Mouse (Mus musculus) midbrain, embryonic 11.5 days (tissue): ENCODE data around the gene Hyls1. TPM values are rescaled to one million over a fixed set of nuclear protein-coding genes. Genes with fewer than 3 reads are reported as not detected.

ENCODE experiments used
- ATAC-seq: fragments of 200-750 bp; cut with Nextera tagmentation; 2 replicates; pipeline ENCODE4 v1.8.0; 2017; ENCODE audit warnings: moderate TSS enrichment, moderate library complexity; ENCODE audit not compliant: low FRiP score
- DNase-seq: peaks from one replicate; pipeline ENCODE4 v3.0.0; 2015; ENCODE audit warnings: low spot score; ENCODE audit errors: missing footprints
- H3K27ac ChIP-seq: fragments of 300-500 bp; sonication (generic); 2 replicates; pipeline ENCODE4 v1.5.1; 2014; ENCODE audit warnings: low read depth, low read length
- H3K27me3 ChIP-seq: fragments of 300-500 bp; sonication (generic); 2 replicates; pipeline ENCODE4 v1.6.1; 2014; ENCODE audit warnings: mild to moderate bottlenecking, low read length, moderate library complexity, mixed read lengths; ENCODE audit not compliant: control insufficient read depth, insufficient read depth
- H3K36me3 ChIP-seq: fragments of 300-500 bp; sonication (generic); 2 replicates; pipeline ENCODE4 v1.6.1; 2014; ENCODE audit warnings: mild to moderate bottlenecking, low read length, moderate library complexity, mixed read lengths; ENCODE audit not compliant: control insufficient read depth, insufficient read depth
- H3K4me1 ChIP-seq: fragments of 300-500 bp; sonication (generic); 2 replicates; pipeline ENCODE4 v1.6.1; 2014; ENCODE audit warnings: low read length; ENCODE audit not compliant: control insufficient read depth, insufficient read depth
- H3K4me2 ChIP-seq: fragments of 300-500 bp; sonication (generic); 2 replicates; pipeline ENCODE4 v1.6.1; 2014; ENCODE audit warnings: mild to moderate bottlenecking, moderate library complexity
- H3K4me3 ChIP-seq: fragments of 300-500 bp; sonication (generic); 2 replicates; pipeline ENCODE4 v1.5.1; 2014; ENCODE audit warnings: low read depth, low read length
- H3K9ac ChIP-seq: fragments of 300-500 bp; sonication (generic); 2 replicates; pipeline ENCODE4 v1.6.1; 2014; ENCODE audit warnings: low read length
- H3K9me3 ChIP-seq: fragments of 300-500 bp; sonication (generic); 2 replicates; pipeline ENCODE4 v1.6.1; 2016; ENCODE audit warnings: low read length; ENCODE audit not compliant: control insufficient read depth
- WGBS: fragments of 180-500 bp; shearing (Covaris S2); extraction: QIAGEN DNeasy Blood & Tissue Kit; methylation state at CpG from one replicate; pipeline ENCODE4 v1.1.7; 2014; 5-methylcytosine and 5-hydroxymethylcytosine counted together
- polyA plus RNA-seq: library from polyadenylated mRNA; unstranded; fragments of >200 nt; fragmentation: Nextera tagmentation; extraction: Ambion mirVana; gene quantifications from 2 replicates; pipeline ENCODE4 v1.2.1, GENCODE M21; 2014

The Hyls1 gene
- polyA plus RNA-seq, 1 experiment from 2014 or later, result 32.6 TPM

DNA sequence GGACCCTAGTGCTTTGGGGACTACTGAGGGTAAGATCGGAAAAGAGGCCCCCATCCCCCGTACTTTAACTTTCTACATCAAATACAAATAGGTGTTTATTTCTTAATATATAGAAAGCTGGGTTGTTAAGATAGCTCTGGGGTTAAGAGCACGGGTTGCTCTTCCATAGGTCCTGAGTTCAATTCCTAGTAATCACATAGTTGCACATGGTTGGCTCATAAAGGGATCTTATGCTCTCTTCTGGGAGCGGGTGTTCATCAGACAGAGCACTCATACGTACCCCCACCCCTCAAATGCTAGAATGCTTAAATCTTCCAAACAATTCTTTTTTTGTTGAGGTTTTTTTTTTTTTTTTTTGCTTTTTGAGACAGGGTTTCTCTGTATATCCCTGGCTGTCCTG, 465 bp upstream of the Hyls1 start:
- Histone ChIP-seq H3K27me3 (peaks cover 6% of the 10 kb centered on the region; the same call in 1 of the 2 replicates), H3K4me3 (peak overlapping the region; percentile 77), H3K36me3 (no peaks in the 10 kb centered on the region), H3K4me1 (peaks cover 9% of the 10 kb centered on the region), H3K9ac (peak overlapping the region; percentile 82), H3K9me3 (no peaks in the 10 kb centered on the region), H3K27ac (no peak overlapping the region; the same call in 1 of the 2 replicates), H3K4me2 (peak overlapping the region; percentile 47)
- 8% methylated on average over 5 of the region's 5 CpGs for WGBS
- ATAC-seq, result peak; percentile 26
- DNase-seq, result peak; percentile 73

DNA sequence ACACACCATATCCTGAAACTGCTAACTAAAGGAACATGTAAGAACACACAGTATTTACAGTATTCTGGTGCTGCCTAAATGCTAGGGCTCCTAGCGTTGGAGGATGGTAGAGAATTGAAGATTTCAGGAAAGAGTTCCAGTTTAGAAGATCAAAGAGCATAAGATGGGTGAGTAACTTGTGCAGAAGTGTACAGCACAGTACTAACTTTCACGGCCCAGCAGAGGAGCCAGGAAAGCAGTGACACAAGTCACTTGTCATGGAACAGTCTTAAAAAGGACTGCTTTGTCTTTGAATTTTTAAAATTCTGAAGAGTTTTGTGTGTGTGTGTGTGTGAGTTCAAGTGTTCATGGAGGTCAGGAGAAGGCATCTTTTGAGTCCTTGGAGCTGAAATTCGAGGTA, 2.2 kb downstream of the Hyls1 start:
- no peak overlapping the region for H3K4me3 ChIP-seq
- peaks cover 6% of the 10 kb centered on the region; the same call in 1 of the 2 replicates for H3K36me3 ChIP-seq
- DNase-seq, result peak; percentile 61

DNA sequence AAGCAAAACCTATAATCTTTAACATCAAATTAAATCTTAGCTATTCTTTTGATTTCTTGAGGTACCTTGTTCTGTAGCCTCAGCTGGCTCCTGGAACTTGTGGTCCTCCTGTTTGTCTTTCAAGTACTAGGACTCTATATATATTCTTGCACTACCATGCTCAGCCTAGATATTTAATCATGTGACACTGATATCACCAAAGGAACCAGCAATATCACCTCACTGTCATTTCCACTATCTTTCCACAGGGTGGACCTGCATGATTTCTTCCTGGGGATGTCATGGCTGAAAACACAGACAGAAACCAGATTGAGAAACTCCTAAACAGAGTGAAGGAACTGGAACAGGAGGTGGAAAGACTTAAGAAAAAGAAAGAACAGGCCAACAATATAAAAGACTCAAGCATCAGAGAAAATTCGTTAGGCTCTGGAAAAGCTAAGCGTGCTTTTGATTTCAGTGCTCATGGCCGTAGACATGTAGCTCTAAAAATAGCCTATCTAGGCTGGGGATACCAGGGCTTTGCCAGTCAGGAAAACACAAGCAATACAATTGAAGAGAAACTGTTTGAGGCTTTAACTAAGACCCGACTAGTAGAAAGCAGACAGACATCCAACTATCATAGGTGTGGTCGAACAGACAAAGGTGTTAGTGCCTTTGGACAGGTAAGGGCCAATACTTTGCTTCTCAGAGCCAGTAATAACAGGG, 5.5 kb downstream of the Hyls1 start:
- Histone ChIP-seq H3K4me2 (no peak overlapping the region), H3K9ac (no peak overlapping the region), H3K27ac (no peak overlapping the region), H3K36me3 (peaks cover 14% of the 10 kb centered on the region; the same call in 1 of the 2 replicates), H3K4me3 (no peak overlapping the region), H3K27me3 (no peaks in the 10 kb centered on the region), H3K9me3 (no peaks in the 10 kb centered on the region), H3K4me1 (peaks cover 8% of the 10 kb centered on the region)
- no peak for DNase-seq
- 92% methylated on average over 5 of the region's 5 CpGs for WGBS
- ATAC-seq, result no peak

More for the DNA sequence above, 2.2 kb downstream of the Hyls1 start:
- 87% methylated on average over 3 of the region's 3 CpGs for WGBS
- ATAC-seq, result no peak
- Histone ChIP-seq H3K9me3 (no peaks in the 10 kb centered on the region), H3K4me2 (no peak overlapping the region), H3K27me3 (no peaks in the 10 kb centered on the region), H3K27ac (no peak overlapping the region), H3K9ac (no peak overlapping the region), H3K4me1 (peaks cover 9% of the 10 kb centered on the region)

DNA sequence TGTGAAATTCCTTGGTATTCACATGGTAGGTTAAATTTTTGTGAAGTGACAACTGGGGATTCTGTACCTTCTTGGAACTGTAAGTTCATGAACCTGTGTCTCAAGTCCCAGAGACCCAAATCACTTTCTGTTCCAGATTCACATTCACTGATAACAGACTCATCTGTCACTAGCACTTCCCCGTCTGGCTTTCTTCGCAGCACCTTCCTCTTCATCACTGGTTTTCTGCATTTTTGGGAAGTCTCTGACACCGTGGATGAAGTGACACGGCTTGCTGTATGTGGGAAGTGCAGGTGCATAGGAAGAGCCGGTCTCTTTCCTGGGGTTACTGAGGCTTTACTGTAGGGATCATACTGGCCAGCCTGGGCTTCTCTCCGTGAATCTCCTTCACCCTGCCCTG, 8.6 kb downstream of the Hyls1 start:
- Histone ChIP-seq H3K4me2 (no peak overlapping the region), H3K27ac (no peak overlapping the region), H3K9me3 (no peaks in the 10 kb centered on the region), H3K9ac (no peak overlapping the region), H3K27me3 (peaks cover 6% of the 10 kb centered on the region; the same call in 1 of the 2 replicates), H3K36me3 (peaks cover 14% of the 10 kb centered on the region; the same call in 1 of the 2 replicates), H3K4me1 (peaks cover 7% of the 10 kb centered on the region; the same call in 1 of the 2 replicates), H3K4me3 (no peak overlapping the region)
- 88% methylated on average over 6 of the region's 6 CpGs for WGBS
- no peak for ATAC-seq
- peak; percentile 44 for DNase-seq

DNA sequence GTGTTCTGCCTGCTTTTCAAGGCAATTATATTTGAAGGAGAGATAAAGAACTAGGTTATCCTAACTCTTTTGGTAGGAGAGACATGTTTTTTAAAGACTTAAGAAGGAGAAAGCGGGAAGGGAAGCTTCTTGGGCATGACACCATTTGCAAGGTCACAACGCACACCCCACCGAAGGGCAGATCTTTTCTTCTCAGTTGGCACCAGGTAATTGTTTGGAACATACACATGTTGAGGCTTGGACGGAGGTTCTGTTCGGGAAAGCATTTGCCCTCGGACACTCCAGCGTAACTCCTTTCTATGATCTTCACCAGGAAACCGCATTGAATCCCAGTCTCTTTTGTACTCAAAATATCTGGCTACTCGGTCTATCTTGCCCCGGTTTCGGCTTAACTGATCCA, 9.1 kb downstream of the Hyls1 start:
- Histone ChIP-seq H3K36me3 (peaks cover 14% of the 10 kb centered on the region; the same call in 1 of the 2 replicates), H3K4me1 (peaks cover 7% of the 10 kb centered on the region; the same call in 1 of the 2 replicates), H3K9ac (no peak overlapping the region), H3K4me2 (no peak overlapping the region), H3K4me3 (no peak overlapping the region), H3K27me3 (peaks cover 6% of the 10 kb centered on the region; the same call in 1 of the 2 replicates), H3K27ac (no peak overlapping the region), H3K9me3 (no peaks in the 10 kb centered on the region)
- 95% methylated on average over 11 of the region's 11 CpGs for WGBS
- no peak for ATAC-seq
- DNase-seq, result peak; percentile 69

DNA sequence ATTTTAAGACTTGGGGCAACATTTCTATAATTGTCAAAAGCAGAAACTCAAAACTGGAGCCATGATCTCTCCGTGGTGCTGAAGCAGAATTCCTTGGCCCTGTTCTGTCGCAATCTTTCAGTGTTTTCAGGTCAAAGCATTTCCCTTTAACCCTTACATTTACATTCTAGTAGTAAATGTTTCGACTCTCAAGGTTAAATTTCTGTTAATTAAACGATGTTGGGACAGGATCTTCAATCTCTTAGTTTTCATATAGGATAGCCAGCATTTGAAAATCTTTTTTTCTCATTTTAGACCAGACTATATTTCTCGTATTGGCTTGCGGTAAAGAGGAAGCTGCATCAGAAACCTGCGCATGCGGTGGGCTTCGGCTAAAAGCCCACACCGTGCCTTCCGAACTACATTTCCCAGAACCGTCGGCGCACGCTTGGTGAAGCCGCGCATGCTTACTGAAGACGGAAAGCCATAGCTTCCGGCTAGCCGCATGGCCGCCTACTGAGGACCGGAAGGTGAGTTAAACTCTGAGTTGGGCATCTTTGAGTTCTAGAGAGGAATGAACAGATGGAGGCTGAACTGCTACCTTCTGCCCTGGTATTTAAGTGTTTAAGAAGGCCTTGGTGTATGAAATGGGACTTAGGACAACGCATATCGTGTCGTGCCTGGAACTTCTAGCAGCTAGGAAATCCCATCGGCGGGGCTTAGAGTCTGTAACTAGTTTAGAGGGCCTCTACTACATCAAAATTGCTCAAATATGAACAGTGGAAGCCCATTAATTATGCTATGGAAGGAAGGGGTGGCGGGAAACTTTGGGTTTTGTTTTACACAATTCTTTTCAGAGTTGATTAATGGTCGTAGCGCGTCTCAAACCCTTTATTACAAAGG, 10.9 kb downstream of the Hyls1 start:
- Histone ChIP-seq H3K4me2 (peak overlapping the region; percentile 89), H3K9me3 (no peaks in the 10 kb centered on the region), H3K4me1 (peaks cover 7% of the 10 kb centered on the region; the same call in 1 of the 2 replicates), H3K27ac (no peak overlapping the region), H3K4me3 (peak overlapping the region; percentile 68), H3K9ac (peak overlapping the region; percentile 75), H3K27me3 (peaks cover 6% of the 10 kb centered on the region; the same call in 1 of the 2 replicates), H3K36me3 (peaks cover 8% of the 10 kb centered on the region; the same call in 1 of the 2 replicates)
- peak; percentile 97 for DNase-seq
- 2% methylated on average over 31 of the region's 31 CpGs for WGBS
- peak; percentile 90 for ATAC-seq

DNA sequence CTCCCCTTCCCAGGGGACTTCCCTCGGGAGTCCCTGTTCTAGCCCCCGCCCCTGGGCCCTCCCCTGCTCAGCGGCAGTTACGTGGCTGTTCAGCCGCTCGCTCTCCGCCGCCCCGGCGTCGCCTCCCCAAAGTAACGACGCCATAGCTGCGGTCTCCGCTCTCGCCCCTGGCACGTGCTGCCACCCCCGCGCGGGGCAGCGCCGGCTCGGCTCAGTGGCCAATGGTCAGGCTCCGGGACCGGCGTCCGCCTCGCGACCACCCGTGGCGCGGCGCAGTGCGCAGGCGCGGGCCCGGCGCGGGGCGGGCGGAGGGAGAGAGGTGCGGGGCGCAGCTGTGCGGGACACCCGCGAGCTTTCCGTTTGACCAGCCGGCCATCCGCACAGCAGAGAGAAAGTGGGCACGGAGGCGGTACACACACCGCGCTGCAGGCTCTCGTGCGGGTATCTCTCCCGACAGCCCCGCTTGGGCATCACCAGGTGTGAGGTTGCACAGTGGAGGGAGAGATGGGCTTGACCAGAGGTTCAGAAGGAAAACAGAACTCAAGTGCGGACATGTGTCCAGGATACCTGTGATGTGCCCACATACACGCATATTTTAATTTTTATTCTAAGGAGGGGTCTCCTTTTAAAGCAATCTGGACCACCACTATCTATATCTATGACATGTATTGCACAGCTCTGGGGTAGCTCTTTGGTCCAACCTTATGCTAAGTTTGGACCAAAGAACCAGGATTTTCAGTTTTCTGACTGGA, 11.8 kb downstream of the Hyls1 start, which contains the start of the genes Ddx25 and Pus3:
TSS of gene Ddx25 (minus strand) at position 272 of the 752 bp plus-strand sequence.
TSS of gene Pus3 (plus strand) at position 339 of the 752 bp plus-strand sequence.
- H3K4me2 ChIP-seq, result peak within 1 kb of the TSS; percentile 89
- peak within 1 kb of the TSS; percentile 68 for H3K4me3 ChIP-seq
- no peaks in the 10 kb centered on the region for H3K9me3 ChIP-seq
- DNase-seq, result peak; percentile 99
- H3K27ac ChIP-seq, result no peak within 1 kb of the TSS
- peak; percentile 89 for ATAC-seq
- under 1% methylated on average over 59 of the region's 59 CpGs for WGBS
- H3K36me3 ChIP-seq, result peaks cover 8% of the 10 kb centered on the region; the same call in 1 of the 2 replicates
- H3K9ac ChIP-seq, result peak within 1 kb of the TSS; percentile 75
- H3K4me1 ChIP-seq, result peaks cover 7% of the 10 kb centered on the region; the same call in 1 of the 2 replicates
- H3K27me3 ChIP-seq, result peaks cover 6% of the 10 kb centered on the region; the same call in 1 of the 2 replicates

DNA sequence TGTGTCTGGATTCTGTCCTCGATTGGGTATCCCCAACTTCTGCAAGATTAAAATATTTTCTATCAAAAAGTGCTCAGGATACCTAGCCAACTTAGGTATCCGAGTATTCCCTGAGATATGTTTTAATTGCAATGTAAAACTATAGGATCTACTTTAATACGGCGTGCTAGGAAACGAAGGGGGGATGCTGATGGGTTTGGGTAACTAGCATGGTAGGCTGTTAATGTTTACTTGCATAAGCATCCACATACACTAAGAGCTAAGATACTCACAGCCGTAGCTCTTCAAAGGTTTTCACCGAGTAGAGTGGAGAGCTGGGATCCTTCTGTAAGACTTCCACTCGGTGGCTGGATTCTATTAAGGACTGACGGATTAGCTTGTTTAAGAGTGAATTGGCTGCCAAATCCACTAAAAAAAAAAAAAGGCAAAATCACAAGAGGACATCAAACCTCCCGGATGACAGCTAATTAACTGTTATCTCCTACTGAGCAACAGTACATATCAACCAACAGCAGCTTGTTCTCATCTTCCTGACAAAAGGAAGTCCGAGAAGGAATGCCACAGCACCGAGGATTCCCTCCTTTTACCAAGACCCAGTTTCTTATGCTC, 13.6 kb downstream of the Hyls1 start:
- WGBS, result 79% methylated on average over 12 of the region's 12 CpGs
- Histone ChIP-seq H3K4me1 (peaks cover 7% of the 10 kb centered on the region; the same call in 1 of the 2 replicates), H3K36me3 (peaks cover 5% of the 10 kb centered on the region; the same call in 1 of the 2 replicates), H3K27ac (no peak overlapping the region), H3K4me3 (no peak overlapping the region), H3K4me2 (no peak overlapping the region), H3K9me3 (no peaks in the 10 kb centered on the region), H3K27me3 (peaks cover 6% of the 10 kb centered on the region; the same call in 1 of the 2 replicates), H3K9ac (no peak overlapping the region)
- ATAC-seq (no peak), DNase-seq (peak; percentile 60)
